Mouse (Mus musculus): ENCODE data around the gene Zfp740. TPM values are rescaled to one million over a fixed set of nuclear protein-coding genes. Genes with fewer than 3 reads are reported as not detected.

The Zfp740 gene
- total and polyA plus RNA-seq, 2 experiments from 2014 or later: 33.8 to 49.5 TPM

GRCm38 (mm10) chr15:102214132-102214531, 11.1 kb downstream of the Zfp740 start:
- H3K9ac ChIP-seq (replicated peaks; ENCODE audit: low read length): no peak overlapping the region
- TF ChIP-seq CTCF (IDR thresholded peaks at IDR 0.05; ENCODE audit: low read depth): no peak
- ATAC-seq (no peak), DNase-seq (ENCODE audit: low spot score) (no peak)
- no peak overlapping the region for H3K4me2 ChIP-seq (ENCODE audit: low read depth, low read length)
- H3K9me3 ChIP-seq (ENCODE audit: low read length): no peaks in the 10 kb centered on the region
- H3K36me3 ChIP-seq (ENCODE audit: insufficient read depth, low read length): peaks cover 27% of the 10 kb centered on the region
- no peaks in the 10 kb centered on the region for H3K4me1 ChIP-seq (ENCODE audit: insufficient read depth, low read length)
- WGBS: 32% methylated on average over 2 of the region's 2 CpGs
- no peak overlapping the region for H3K27ac ChIP-seq
- no peaks in the 10 kb centered on the region for H3K27me3 ChIP-seq (ENCODE audit: insufficient read depth, low read length)
- H3K4me3 ChIP-seq (ENCODE audit: low read length): no peak overlapping the region

- H3K27me3 ChIP-seq (ENCODE audit: insufficient read depth, low read length): no peaks in the 10 kb centered on the region
- no peaks in the 10 kb centered on the region for H3K4me1 ChIP-seq (ENCODE audit: insufficient read depth, low read length)
- no peaks in the 10 kb centered on the region for H3K9me3 ChIP-seq (ENCODE audit: low read length)
- DNase-seq (ENCODE audit: low spot score) (no peak), ATAC-seq (no peak)
- H3K36me3 ChIP-seq (ENCODE audit: insufficient read depth, low read length): peaks cover 20% of the 10 kb centered on the region
- no peak overlapping the region for H3K4me3 ChIP-seq (ENCODE audit: low read length)
- TF ChIP-seq CTCF (IDR thresholded peaks at IDR 0.05; ENCODE audit: low read depth): no peak
- no peak overlapping the region for H3K4me2 ChIP-seq (ENCODE audit: low read depth, low read length)
- H3K9ac ChIP-seq (replicated peaks; ENCODE audit: low read length): no peak overlapping the region
- 75% methylated on average over 6 of the region's 6 CpGs for WGBS
- no peak overlapping the region for H3K27ac ChIP-seq
Measured at GRCm38 (mm10) chr15:102215624-102216023, 12.6 kb downstream of the Zfp740 start.

DNA sequence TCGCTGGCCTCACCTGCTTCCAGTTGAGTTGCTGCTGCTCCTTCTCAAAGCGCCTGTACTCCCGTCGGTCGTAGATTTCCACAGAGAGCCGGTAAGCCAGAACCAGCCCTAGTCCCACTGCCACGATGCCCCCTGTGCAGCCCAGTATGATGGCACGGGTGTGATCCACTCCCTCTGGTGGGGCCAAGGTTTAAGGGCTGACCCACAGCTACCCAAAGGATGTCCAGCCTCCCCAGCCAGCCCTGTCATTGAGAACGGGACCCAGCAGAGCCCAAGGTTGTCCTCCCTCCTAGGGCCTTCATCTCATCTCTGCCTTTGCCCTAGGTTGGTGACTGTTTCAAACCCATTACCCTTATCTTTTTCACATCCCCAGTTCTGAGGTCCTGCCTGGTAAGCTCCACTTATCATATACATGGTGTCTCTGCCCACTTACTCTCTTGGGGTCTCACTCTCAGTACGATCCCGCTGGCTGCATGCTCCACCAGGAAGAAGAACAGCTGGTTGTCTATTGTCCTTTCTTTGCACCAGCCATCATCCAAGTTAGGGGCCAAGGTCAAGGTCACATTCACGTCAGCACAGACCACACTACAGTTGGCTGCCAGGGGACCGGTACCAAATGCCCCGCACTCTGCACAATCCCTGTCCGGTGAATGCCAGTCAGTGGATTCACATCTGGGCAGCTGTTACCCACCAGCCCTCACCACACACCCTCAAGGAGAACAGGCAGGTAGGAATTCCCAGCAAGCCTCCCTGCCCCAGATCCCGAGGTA, 13.6 kb downstream of the Zfp740 start:
- no peak overlapping the region for H3K9ac ChIP-seq (replicated peaks; ENCODE audit: low read length)
- no peaks in the 10 kb centered on the region for H3K4me1 ChIP-seq (ENCODE audit: insufficient read depth, low read length)
- ATAC-seq (peak; percentile 22; the same call in 1 of the 2 replicates), DNase-seq (ENCODE audit: low spot score) (no peak)
- H3K36me3 ChIP-seq (ENCODE audit: insufficient read depth, low read length): peaks cover 15% of the 10 kb centered on the region
- no peak for TF ChIP-seq CTCF (IDR thresholded peaks at IDR 0.05; ENCODE audit: low read depth)
- no peaks in the 10 kb centered on the region for H3K9me3 ChIP-seq (ENCODE audit: low read length)
- 80% methylated on average over 16 of the region's 16 CpGs for WGBS
- no peak overlapping the region for H3K4me2 ChIP-seq (ENCODE audit: low read depth, low read length)
- H3K27ac ChIP-seq: no peak overlapping the region
- no peaks in the 10 kb centered on the region for H3K27me3 ChIP-seq (ENCODE audit: insufficient read depth, low read length)
- H3K4me3 ChIP-seq (ENCODE audit: low read length): no peak overlapping the region

DNA sequence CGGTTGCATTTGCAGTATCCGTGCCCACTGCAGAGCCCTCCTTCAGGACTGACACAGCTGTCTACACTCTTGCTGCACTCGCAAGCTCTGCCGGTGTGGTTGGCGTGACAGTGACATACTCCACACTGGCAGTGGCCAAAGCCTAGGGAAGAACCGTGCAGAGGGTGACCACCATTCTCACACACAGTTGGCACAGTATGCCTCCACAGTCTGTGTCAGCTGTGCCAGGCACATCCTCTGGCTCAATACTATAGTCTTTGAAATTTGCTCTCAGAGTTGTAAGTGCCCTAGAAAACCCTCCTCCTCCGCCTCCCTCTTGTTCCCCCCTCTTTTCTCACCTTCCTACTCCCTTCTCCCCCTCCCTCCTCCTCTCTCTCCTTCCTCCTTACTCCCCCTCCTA, 14.3 kb downstream of the Zfp740 start:
- Histone ChIP-seq H3K9me3 (ENCODE audit: low read length) (no peaks in the 10 kb centered on the region), H3K4me3 (ENCODE audit: low read length) (no peak overlapping the region), H3K27ac (no peak overlapping the region), H3K4me1 (ENCODE audit: insufficient read depth, low read length) (no peaks in the 10 kb centered on the region), H3K4me2 (ENCODE audit: low read depth, low read length) (no peak overlapping the region), H3K9ac (replicated peaks; ENCODE audit: low read length) (no peak overlapping the region), H3K36me3 (ENCODE audit: insufficient read depth, low read length) (peaks cover 11% of the 10 kb centered on the region), H3K27me3 (ENCODE audit: insufficient read depth, low read length) (no peaks in the 10 kb centered on the region)
- DNase-seq (ENCODE audit: low spot score) (no peak), ATAC-seq (peak; percentile 29; the same call in 1 of the 2 replicates)
- WGBS: 79% methylated on average over 7 of the region's 7 CpGs
- TF ChIP-seq CTCF (IDR thresholded peaks at IDR 0.05; ENCODE audit: low read depth): no peak

DNA sequence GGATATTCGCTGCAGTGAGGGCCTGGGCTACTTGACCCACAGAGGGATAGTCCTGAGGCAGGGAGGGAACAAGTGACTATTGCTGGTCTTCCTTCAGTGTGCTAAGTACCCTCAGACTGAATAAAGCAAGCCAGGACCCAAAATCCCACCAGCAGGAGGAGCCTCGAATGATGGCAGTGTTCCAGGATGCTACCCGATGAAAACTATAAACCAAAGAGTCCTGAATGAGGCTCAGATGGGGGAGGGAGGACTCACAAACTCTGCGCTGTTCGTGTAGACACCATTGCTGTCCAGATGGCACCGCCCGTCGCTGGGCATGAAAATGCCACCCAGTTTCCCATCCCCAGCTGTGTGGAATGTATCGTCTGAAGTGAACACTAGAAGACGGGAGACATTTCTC, 19.3 kb downstream of the Zfp740 start:
- Histone ChIP-seq H3K9ac (replicated peaks; ENCODE audit: low read length) (no peak overlapping the region), H3K27me3 (ENCODE audit: insufficient read depth, low read length) (peaks cover 10% of the 10 kb centered on the region; the same call in 1 of the 2 replicates), H3K4me1 (ENCODE audit: insufficient read depth, low read length) (no peaks in the 10 kb centered on the region), H3K4me2 (ENCODE audit: low read depth, low read length) (no peak overlapping the region), H3K9me3 (ENCODE audit: low read length) (no peaks in the 10 kb centered on the region), H3K4me3 (ENCODE audit: low read length) (no peak overlapping the region), H3K36me3 (ENCODE audit: insufficient read depth, low read length) (no peaks in the 10 kb centered on the region), H3K27ac (no peak overlapping the region)
- ATAC-seq (no peak; the same call in 1 of the 2 replicates), DNase-seq (ENCODE audit: low spot score) (peak; percentile 56)
- 41% methylated on average over 10 of the region's 10 CpGs for WGBS
- peak; percentile 48 for TF ChIP-seq CTCF (IDR thresholded peaks at IDR 0.05; ENCODE audit: low read depth)

- peak; percentile 85 for ATAC-seq
- peak overlapping the region; percentile 80 for H3K4me2 ChIP-seq (ENCODE audit: low read depth, low read length)
- TF ChIP-seq CTCF (IDR thresholded peaks at IDR 0.05; ENCODE audit: low read depth): peak; percentile 71
- DNase-seq (ENCODE audit: low spot score): peak; percentile 82
- H3K27ac ChIP-seq: no peak overlapping the region
- H3K4me3 ChIP-seq (ENCODE audit: low read length): peak overlapping the region; percentile 37
- no peaks in the 10 kb centered on the region for H3K36me3 ChIP-seq (ENCODE audit: insufficient read depth, low read length)
- WGBS: 4% methylated on average over 43 of the region's 43 CpGs
- H3K9ac ChIP-seq (replicated peaks; ENCODE audit: low read length): peak overlapping the region; percentile 45
- no peaks in the 10 kb centered on the region for H3K4me1 ChIP-seq (ENCODE audit: insufficient read depth, low read length)
- no peaks in the 10 kb centered on the region for H3K9me3 ChIP-seq (ENCODE audit: low read length)
- H3K27me3 ChIP-seq (ENCODE audit: insufficient read depth, low read length): peaks cover 10% of the 10 kb centered on the region; the same call in 1 of the 2 replicates
Measured at GRCm38 (mm10) chr15:102224186-102224991, 21.3 kb downstream of the Zfp740 start.

Measured in hindbrain, postnatal 0 days (tissue).